Mouse (Mus musculus) olfactory bulb, adult 2 months (tissue): ENCODE data around the gene Gmds.

Experiments
- CTCF ChIP-seq: fragments of 200-500 bp; IDR thresholded peaks from 2 replicates; pipeline ENCODE4 v1.5.1; 2012; ENCODE audit warnings: low read depth, mild to moderate bottlenecking, low read length, moderate library complexity; ENCODE audit not compliant: insufficient read depth
- POLR2A ChIP-seq: fragments of 200-500 bp; IDR thresholded peaks from 2 replicates; pipeline ENCODE4 v1.6.1; 2012; ENCODE audit warnings: mild to moderate bottlenecking, low read depth, low read length, moderate library complexity; ENCODE audit not compliant: insufficient read depth

DNA sequence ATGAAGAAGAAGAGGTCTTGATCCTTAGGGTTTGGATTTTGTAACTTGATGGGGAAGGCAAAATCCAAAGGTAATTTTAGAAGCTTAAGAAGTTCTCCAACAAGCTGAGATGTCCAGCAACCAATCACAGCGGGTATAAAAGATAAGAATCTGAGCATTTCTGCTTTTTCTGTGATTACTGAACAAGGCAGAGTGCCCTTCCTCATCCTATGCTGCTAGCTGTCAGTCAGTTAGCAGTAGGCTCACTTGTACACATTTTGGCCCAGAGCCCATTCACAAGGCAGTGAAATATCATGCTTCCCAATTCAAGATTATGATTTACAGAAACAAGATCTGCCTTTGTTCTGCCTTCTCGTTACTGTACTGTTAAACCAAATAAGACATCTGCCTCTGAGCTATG is 295.8 kb downstream of the Gmds start:
- TF ChIP-seq CTCF = no peak
- TF ChIP-seq POLR2A = no peak
